Mouse (Mus musculus): ENCODE results near the gene Spryd3. TPM values are rescaled to one million over a fixed set of nuclear protein-coding genes. Genes with fewer than 3 reads are reported as not detected.

Gene Spryd3
- polyA plus RNA-seq, 1 experiment, result 47.1 TPM

GRCm38 (mm10) chr15:102115731-102116231, 20.3 kb downstream of the Spryd3 start:
- no peak overlapping the region for H3K4me3 ChIP-seq (ENCODE audit: insufficient read depth, poor library complexity, severe bottlenecking)
- TF ChIP-seq CEBPB (IDR thresholded peaks at IDR 0.05; ENCODE audit: low read depth) (no peak), MAX (IDR thresholded peaks at IDR 0.05) (no peak), USF1 (IDR thresholded peaks at IDR 0.05; ENCODE audit: low read depth) (no peak), MYOG (IDR thresholded peaks at IDR 0.05; ENCODE audit: control insufficient read depth, extremely low read depth, insufficient read length) (no peak), CTCF (IDR thresholded peaks at IDR 0.05; ENCODE audit: control insufficient read depth, insufficient read depth, insufficient read length) (no peak), FOSL1 (IDR thresholded peaks at IDR 0.05; ENCODE audit: insufficient read depth, low read length, poor library complexity, severe bottlenecking) (no peak), MYOD1 (IDR thresholded peaks at IDR 0.05; ENCODE audit: control insufficient read depth, insufficient read length, low read depth) (no peak)
- H3ac ChIP-seq (ENCODE audit: control insufficient read depth, insufficient read length, low read depth), result no peak overlapping the region
- no peaks in the 10 kb centered on the region for H3K27me3 ChIP-seq (ENCODE audit: control insufficient read depth, insufficient read depth, insufficient read length)
- H3K36me3 ChIP-seq (ENCODE audit: control insufficient read depth, insufficient read depth), result peaks cover 92% of the 10 kb centered on the region
- no peaks in the 10 kb centered on the region for H3K79me3 ChIP-seq (ENCODE audit: low read depth)
- peaks cover under 1% of the 10 kb centered on the region for H3K79me2 ChIP-seq (ENCODE audit: control insufficient read depth, insufficient read depth)

GRCm38 (mm10) chr15:102114651-102115260, 21.3 kb downstream of the Spryd3 start:
- H3K4me3 ChIP-seq (ENCODE audit: insufficient read depth, poor library complexity, severe bottlenecking), result no peak overlapping the region
- H3K79me3 ChIP-seq (ENCODE audit: low read depth), result no peaks in the 10 kb centered on the region
- no peaks in the 10 kb centered on the region for H3K27me3 ChIP-seq (ENCODE audit: control insufficient read depth, insufficient read depth, insufficient read length)
- H3K36me3 ChIP-seq (ENCODE audit: control insufficient read depth, insufficient read depth), result peaks cover 95% of the 10 kb centered on the region
- peaks cover 7% of the 10 kb centered on the region for H3K79me2 ChIP-seq (ENCODE audit: control insufficient read depth, insufficient read depth)
- no peak for TF ChIP-seq MAX (IDR thresholded peaks at IDR 0.05)
- no peak for TF ChIP-seq CEBPB (IDR thresholded peaks at IDR 0.05; ENCODE audit: low read depth)
- TF ChIP-seq FOSL1 (IDR thresholded peaks at IDR 0.05; ENCODE audit: insufficient read depth, low read length, poor library complexity, severe bottlenecking), result no peak
- H3ac ChIP-seq (ENCODE audit: control insufficient read depth, insufficient read length, low read depth), result no peak overlapping the region

GRCm38 (mm10) chr15:102113674-102114073, 22.4 kb downstream of the Spryd3 start:
- no peaks in the 10 kb centered on the region for H3K27me3 ChIP-seq (ENCODE audit: control insufficient read depth, insufficient read depth, insufficient read length)
- no peaks in the 10 kb centered on the region for H3K79me3 ChIP-seq (ENCODE audit: low read depth)
- no peak overlapping the region for H3ac ChIP-seq (ENCODE audit: control insufficient read depth, insufficient read length, low read depth)
- TF ChIP-seq MYOG (IDR thresholded peaks at IDR 0.05; ENCODE audit: control insufficient read depth, extremely low read depth, insufficient read length) (no peak), FOSL1 (IDR thresholded peaks at IDR 0.05; ENCODE audit: insufficient read depth, low read length, poor library complexity, severe bottlenecking) (no peak), MAX (IDR thresholded peaks at IDR 0.05) (no peak), CEBPB (IDR thresholded peaks at IDR 0.05; ENCODE audit: low read depth) (no peak), CTCF (IDR thresholded peaks at IDR 0.05; ENCODE audit: control insufficient read depth, insufficient read depth, insufficient read length) (no peak), MYOD1 (IDR thresholded peaks at IDR 0.05; ENCODE audit: control insufficient read depth, insufficient read length, low read depth) (no peak), USF1 (IDR thresholded peaks at IDR 0.05; ENCODE audit: low read depth) (no peak)
- peaks cover 95% of the 10 kb centered on the region for H3K36me3 ChIP-seq (ENCODE audit: control insufficient read depth, insufficient read depth)
- no peak overlapping the region for H3K4me3 ChIP-seq (ENCODE audit: insufficient read depth, poor library complexity, severe bottlenecking)
- peaks cover 7% of the 10 kb centered on the region for H3K79me2 ChIP-seq (ENCODE audit: control insufficient read depth, insufficient read depth)

GRCm38 (mm10) chr15:102112827-102113226, 23.2 kb downstream of the Spryd3 start:
- H3K79me2 ChIP-seq (ENCODE audit: control insufficient read depth, insufficient read depth), result peaks cover 7% of the 10 kb centered on the region
- TF ChIP-seq CTCF (IDR thresholded peaks at IDR 0.05; ENCODE audit: control insufficient read depth, insufficient read depth, insufficient read length) (no peak), USF1 (IDR thresholded peaks at IDR 0.05; ENCODE audit: low read depth) (no peak), MAX (IDR thresholded peaks at IDR 0.05) (no peak), MYOG (IDR thresholded peaks at IDR 0.05; ENCODE audit: control insufficient read depth, extremely low read depth, insufficient read length) (no peak), MYOD1 (IDR thresholded peaks at IDR 0.05; ENCODE audit: control insufficient read depth, insufficient read length, low read depth) (no peak), CEBPB (IDR thresholded peaks at IDR 0.05; ENCODE audit: low read depth) (no peak), FOSL1 (IDR thresholded peaks at IDR 0.05; ENCODE audit: insufficient read depth, low read length, poor library complexity, severe bottlenecking) (no peak)
- H3K79me3 ChIP-seq (ENCODE audit: low read depth), result no peaks in the 10 kb centered on the region
- H3ac ChIP-seq (ENCODE audit: control insufficient read depth, insufficient read length, low read depth), result no peak overlapping the region
- H3K27me3 ChIP-seq (ENCODE audit: control insufficient read depth, insufficient read depth, insufficient read length), result no peaks in the 10 kb centered on the region
- peaks cover 95% of the 10 kb centered on the region for H3K36me3 ChIP-seq (ENCODE audit: control insufficient read depth, insufficient read depth)
- no peak overlapping the region for H3K4me3 ChIP-seq (ENCODE audit: insufficient read depth, poor library complexity, severe bottlenecking)

GRCm38 (mm10) chr15:102112181-102112580, 23.9 kb downstream of the Spryd3 start:
- Histone ChIP-seq H3K79me2 (ENCODE audit: control insufficient read depth, insufficient read depth) (peaks cover 7% of the 10 kb centered on the region), H3K79me3 (ENCODE audit: low read depth) (no peaks in the 10 kb centered on the region), H3K36me3 (ENCODE audit: control insufficient read depth, insufficient read depth) (peaks cover 98% of the 10 kb centered on the region), H3K27me3 (ENCODE audit: control insufficient read depth, insufficient read depth, insufficient read length) (no peaks in the 10 kb centered on the region), H3K4me3 (ENCODE audit: insufficient read depth, poor library complexity, severe bottlenecking) (no peak overlapping the region), H3ac (ENCODE audit: control insufficient read depth, insufficient read length, low read depth) (no peak overlapping the region)
- TF ChIP-seq MYOD1 (IDR thresholded peaks at IDR 0.05; ENCODE audit: control insufficient read depth, insufficient read length, low read depth), result no peak
- TF ChIP-seq MYOG (IDR thresholded peaks at IDR 0.05; ENCODE audit: control insufficient read depth, extremely low read depth, insufficient read length), result no peak
- no peak for TF ChIP-seq USF1 (IDR thresholded peaks at IDR 0.05; ENCODE audit: low read depth)
- TF ChIP-seq MAX (IDR thresholded peaks at IDR 0.05), result no peak
- no peak for TF ChIP-seq CTCF (IDR thresholded peaks at IDR 0.05; ENCODE audit: control insufficient read depth, insufficient read depth, insufficient read length)
- TF ChIP-seq FOSL1 (IDR thresholded peaks at IDR 0.05; ENCODE audit: insufficient read depth, low read length, poor library complexity, severe bottlenecking), result no peak
- no peak for TF ChIP-seq CEBPB (IDR thresholded peaks at IDR 0.05; ENCODE audit: low read depth)

GRCm38 (mm10) chr15:102111495-102111829, 24.6 kb downstream of the Spryd3 start:
- TF ChIP-seq CTCF (IDR thresholded peaks at IDR 0.05; ENCODE audit: control insufficient read depth, insufficient read depth, insufficient read length) (no peak), USF1 (IDR thresholded peaks at IDR 0.05; ENCODE audit: low read depth) (no peak), MYOG (IDR thresholded peaks at IDR 0.05; ENCODE audit: control insufficient read depth, extremely low read depth, insufficient read length) (no peak), CEBPB (IDR thresholded peaks at IDR 0.05; ENCODE audit: low read depth) (no peak), FOSL1 (IDR thresholded peaks at IDR 0.05; ENCODE audit: insufficient read depth, low read length, poor library complexity, severe bottlenecking) (no peak), MAX (IDR thresholded peaks at IDR 0.05) (no peak), MYOD1 (IDR thresholded peaks at IDR 0.05; ENCODE audit: control insufficient read depth, insufficient read length, low read depth) (no peak)
- Histone ChIP-seq H3K4me3 (ENCODE audit: insufficient read depth, poor library complexity, severe bottlenecking) (no peak overlapping the region), H3K36me3 (ENCODE audit: control insufficient read depth, insufficient read depth) (peaks cover 98% of the 10 kb centered on the region), H3K79me2 (ENCODE audit: control insufficient read depth, insufficient read depth) (peaks cover 13% of the 10 kb centered on the region), H3K27me3 (ENCODE audit: control insufficient read depth, insufficient read depth, insufficient read length) (no peaks in the 10 kb centered on the region), H3ac (ENCODE audit: control insufficient read depth, insufficient read length, low read depth) (no peak overlapping the region), H3K79me3 (ENCODE audit: low read depth) (no peaks in the 10 kb centered on the region)

All from C2C12 (cell line).